Mouse (Mus musculus): Measurements from ENCODE around the gene Tbxa2r. TPM values are rescaled to one million over a fixed set of nuclear protein-coding genes. Genes with fewer than 3 reads are reported as not detected.

Gene Tbxa2r
- polyA plus RNA-seq, 1 experiment = 0.16 TPM

DNA sequence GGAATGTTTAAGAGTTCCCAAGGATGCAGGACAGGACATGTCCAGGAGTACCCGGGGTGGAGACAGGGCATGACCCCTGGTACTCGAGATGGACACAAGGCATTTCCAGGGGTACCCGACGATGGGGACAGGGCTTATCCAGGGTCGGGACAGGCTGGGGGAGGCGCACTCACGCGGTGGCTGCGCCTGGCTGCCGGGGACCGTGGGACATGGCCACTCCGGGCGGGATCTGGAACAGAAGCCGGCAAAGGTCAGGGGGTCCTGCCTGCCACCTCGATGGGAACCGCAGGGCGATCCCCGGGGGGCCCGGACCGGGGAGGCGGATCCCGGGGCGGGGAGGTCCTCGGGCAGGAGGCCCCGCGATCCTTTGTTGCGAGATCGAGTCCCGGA is 21.4 kb downstream of the Tbxa2r start:
- peak overlapping the region; percentile 100 for H3K4me2 ChIP-seq (ENCODE audit: low read depth)
- TF ChIP-seq POLR2A (IDR thresholded peaks at IDR 0.05; ENCODE audit: insufficient read length, low read depth) (peak; percentile 44), SRF (IDR thresholded peaks at IDR 0.05; ENCODE audit: control insufficient read depth, insufficient read length, low read depth) (peak; percentile 4), CEBPB (IDR thresholded peaks at IDR 0.05; ENCODE audit: insufficient read depth, poor library complexity, severe bottlenecking) (no peak)
- H3K79me2 ChIP-seq (ENCODE audit: control insufficient read depth, insufficient read depth) = no peaks in the 10 kb centered on the region
- no peaks in the 10 kb centered on the region for H3K27me3 ChIP-seq (ENCODE audit: control insufficient read depth, insufficient read depth, insufficient read length)
- peak overlapping the region; percentile 69 for H3K4me3 ChIP-seq
- H3ac ChIP-seq (ENCODE audit: control insufficient read depth, insufficient read length) = peak overlapping the region; percentile 29
- H3K36me3 ChIP-seq (ENCODE audit: control insufficient read depth, insufficient read depth) = peaks cover 9% of the 10 kb centered on the region

DNA sequence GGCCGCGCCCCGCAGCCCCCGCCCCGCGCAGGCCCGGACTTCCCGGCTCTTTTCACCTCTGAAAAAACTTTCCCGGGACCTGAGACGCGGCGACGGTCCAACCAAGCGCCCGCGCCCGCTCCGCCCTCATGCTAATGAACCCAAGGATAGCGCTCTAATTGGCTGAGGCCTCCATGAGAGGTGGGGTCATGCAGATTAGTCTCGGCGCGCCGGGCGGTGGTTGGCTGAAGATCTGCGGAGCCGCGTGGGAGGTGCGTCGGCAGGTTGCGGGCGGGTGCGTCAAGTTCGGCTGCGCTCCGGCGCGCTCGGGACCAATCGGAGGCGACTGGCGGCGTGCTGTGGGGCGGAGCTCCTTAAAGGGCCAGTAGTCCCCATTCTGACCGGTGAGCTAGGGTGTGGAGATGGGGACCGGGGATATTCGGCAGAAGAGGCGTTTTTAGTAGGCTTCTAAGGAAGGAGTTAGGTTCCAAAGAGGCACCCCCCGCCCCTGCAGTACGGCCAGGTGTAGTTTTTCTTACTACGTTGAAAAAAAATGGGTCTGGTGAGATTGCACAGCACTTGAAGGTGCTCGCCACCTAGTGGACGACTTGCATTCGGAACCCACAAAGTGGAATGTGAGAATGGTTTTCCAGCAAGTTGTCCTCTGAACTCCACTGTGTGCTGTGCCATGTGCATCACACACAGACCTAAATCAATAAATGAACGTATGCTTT is 22.0 kb downstream of the Tbxa2r start, which contains the start of gene Hmg20b:
Gene Hmg20b (minus strand): TSS at position 130 of the 713 bp plus-strand sequence.
- peak within 1 kb of the TSS; percentile 69 for H3K4me3 ChIP-seq
- no peaks in the 10 kb centered on the region for H3K79me2 ChIP-seq (ENCODE audit: control insufficient read depth, insufficient read depth)
- H3K4me2 ChIP-seq (ENCODE audit: low read depth) = peak within 1 kb of the TSS; percentile 100
- TF ChIP-seq TCF3 (IDR thresholded peaks at IDR 0.05; ENCODE audit: insufficient read length, low read depth) (no peak), TCF12 (IDR thresholded peaks at IDR 0.05; ENCODE audit: insufficient read depth, poor library complexity, severe bottlenecking) (no peak), USF1 (IDR thresholded peaks at IDR 0.05; ENCODE audit: low read depth) (no peak), POLR2A (IDR thresholded peaks at IDR 0.05; ENCODE audit: insufficient read length, low read depth) (peak; percentile 18), MYOD1 (IDR thresholded peaks at IDR 0.05; ENCODE audit: control insufficient read depth in 1 of 3, insufficient read length in 2 of 3, low read depth in 2 of 3) (no peak), POLR2AphosphoS2 (IDR thresholded peaks at IDR 0.05; ENCODE audit: insufficient read length, low read depth) (no peak)
- H3ac ChIP-seq (ENCODE audit: control insufficient read depth, insufficient read length) = peak within 1 kb of the TSS; percentile 29
- no peaks in the 10 kb centered on the region for H3K27me3 ChIP-seq (ENCODE audit: control insufficient read depth, insufficient read depth, insufficient read length)
- H3K36me3 ChIP-seq (ENCODE audit: control insufficient read depth, insufficient read depth) = peaks cover 9% of the 10 kb centered on the region

DNA sequence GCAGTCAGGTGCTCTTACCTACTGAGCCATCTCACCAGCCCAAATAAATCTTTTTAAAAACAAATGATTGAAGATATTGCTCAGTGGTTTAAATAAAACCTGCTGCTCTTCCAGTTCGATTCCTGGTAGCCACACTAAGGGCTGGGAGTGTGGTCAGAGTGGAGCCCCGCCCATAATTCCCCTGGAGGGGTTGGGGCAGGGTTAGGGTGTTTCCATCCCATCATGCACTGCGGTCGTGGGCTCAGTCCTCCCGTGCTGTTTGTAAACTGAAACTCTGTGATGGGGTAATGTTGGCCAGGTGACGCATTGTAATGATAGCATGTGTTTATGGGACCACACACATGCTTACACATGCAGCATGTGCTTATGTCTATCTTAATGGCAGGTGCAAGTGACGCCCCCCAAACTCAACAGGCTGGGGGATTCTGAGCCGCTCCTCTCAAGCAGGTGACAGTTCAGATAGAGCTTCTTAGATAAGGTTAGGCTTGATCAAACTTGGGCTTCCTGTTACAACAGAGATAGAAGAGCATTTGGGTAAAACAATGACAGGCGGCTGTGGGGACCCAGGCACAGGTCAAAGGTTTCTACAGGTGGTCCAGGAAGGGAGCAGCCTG is 23.3 kb downstream of the Tbxa2r start:
- TF ChIP-seq E2F4 (IDR thresholded peaks at IDR 0.05; ENCODE audit: insufficient read depth) = no peak
- peak in 1 of 3 experiments; percentile 19 for TF ChIP-seq MYOG (IDR thresholded peaks at IDR 0.05; ENCODE audit: control insufficient read depth in 1 of 3, insufficient read depth in 1 of 3, insufficient read length in 2 of 3, low read depth in 2 of 3)
- TF ChIP-seq MYOD1 (IDR thresholded peaks at IDR 0.05; ENCODE audit: control insufficient read depth in 1 of 3, insufficient read length in 2 of 3, low read depth in 2 of 3) = peak in 2 of 3 experiments; percentile 30 to 54
- H3ac ChIP-seq (ENCODE audit: control insufficient read depth, insufficient read length) = no peak overlapping the region
- no peaks in the 10 kb centered on the region for H3K27me3 ChIP-seq (ENCODE audit: control insufficient read depth, insufficient read depth, insufficient read length)
- H3K36me3 ChIP-seq (ENCODE audit: control insufficient read depth, insufficient read depth) = peaks cover 9% of the 10 kb centered on the region
- H3K4me2 ChIP-seq (ENCODE audit: low read depth) = peak overlapping the region; percentile 68
- no peak overlapping the region for H3K4me3 ChIP-seq
- H3K79me2 ChIP-seq (ENCODE audit: control insufficient read depth, insufficient read depth) = no peaks in the 10 kb centered on the region

DNA sequence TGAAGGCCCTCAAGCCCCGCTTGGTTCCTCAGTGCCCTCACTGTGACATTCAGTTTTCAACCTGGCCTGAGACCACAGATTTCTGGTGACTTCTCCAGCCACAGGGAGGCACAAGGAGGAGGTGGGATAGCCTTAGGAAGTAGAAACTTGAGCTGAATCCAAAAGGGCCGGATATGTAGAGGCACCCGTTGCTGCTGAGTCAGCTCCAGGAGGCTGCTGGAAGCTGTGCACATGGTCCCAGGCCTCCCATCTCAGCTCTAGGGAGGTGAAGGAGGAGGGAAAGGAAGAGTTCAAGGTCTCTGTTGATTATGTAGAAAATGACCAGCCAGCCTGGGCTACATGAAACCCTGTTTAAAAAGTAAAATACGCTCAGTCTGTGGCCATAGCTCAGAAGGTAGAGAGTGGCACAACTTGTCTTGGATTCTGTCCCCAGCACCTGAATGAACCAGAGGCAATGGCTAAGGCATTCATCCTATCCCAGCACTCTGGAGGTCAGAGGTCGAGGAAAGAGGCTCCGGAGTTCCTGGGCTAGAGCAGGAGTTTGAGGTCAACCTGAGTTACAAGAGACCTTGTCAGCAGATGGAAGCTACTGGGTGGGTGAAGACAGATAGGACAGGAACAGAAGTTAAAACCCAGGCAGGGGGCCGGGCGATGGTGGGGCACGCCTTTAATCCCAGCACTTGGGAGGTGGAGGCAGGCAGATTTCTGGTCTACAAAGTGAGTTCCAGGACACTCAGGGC is 26.4 kb downstream of the Tbxa2r start:
- TF ChIP-seq POLR2AphosphoS2 (IDR thresholded peaks at IDR 0.05; ENCODE audit: insufficient read length, low read depth) = no peak
- no peak for TF ChIP-seq REST (IDR thresholded peaks at IDR 0.05; ENCODE audit: insufficient read depth, insufficient read length)
- no peak for TF ChIP-seq TCF12 (IDR thresholded peaks at IDR 0.05; ENCODE audit: insufficient read depth, poor library complexity, severe bottlenecking)
- TF ChIP-seq CEBPB (IDR thresholded peaks at IDR 0.05; ENCODE audit: insufficient read depth, poor library complexity, severe bottlenecking) = no peak
- no peak for TF ChIP-seq MAX (IDR thresholded peaks at IDR 0.05; ENCODE audit: low read depth)
- TF ChIP-seq TCF3 (IDR thresholded peaks at IDR 0.05; ENCODE audit: insufficient read length, low read depth) = no peak
- TF ChIP-seq MYOG (IDR thresholded peaks at IDR 0.05; ENCODE audit: control insufficient read depth in 1 of 3, insufficient read depth in 1 of 3, insufficient read length in 2 of 3, low read depth in 2 of 3) = no peak
- no peak for TF ChIP-seq SRF (IDR thresholded peaks at IDR 0.05; ENCODE audit: control insufficient read depth, insufficient read length, low read depth)
- no peak for TF ChIP-seq USF1 (IDR thresholded peaks at IDR 0.05; ENCODE audit: low read depth)
- no peak for TF ChIP-seq E2F4 (IDR thresholded peaks at IDR 0.05; ENCODE audit: insufficient read depth)
- TF ChIP-seq MYOD1 (IDR thresholded peaks at IDR 0.05; ENCODE audit: control insufficient read depth in 1 of 3, insufficient read length in 2 of 3, low read depth in 2 of 3) = no peak
- Histone ChIP-seq H3K4me2 (ENCODE audit: low read depth) (no peak overlapping the region), H3K4me3 (no peak overlapping the region), H3ac (ENCODE audit: control insufficient read depth, insufficient read length) (no peak overlapping the region), H3K36me3 (ENCODE audit: control insufficient read depth, insufficient read depth) (no peaks in the 10 kb centered on the region), H3K27me3 (ENCODE audit: control insufficient read depth, insufficient read depth, insufficient read length) (no peaks in the 10 kb centered on the region), H3K79me2 (ENCODE audit: control insufficient read depth, insufficient read depth) (peaks cover 5% of the 10 kb centered on the region)

DNA sequence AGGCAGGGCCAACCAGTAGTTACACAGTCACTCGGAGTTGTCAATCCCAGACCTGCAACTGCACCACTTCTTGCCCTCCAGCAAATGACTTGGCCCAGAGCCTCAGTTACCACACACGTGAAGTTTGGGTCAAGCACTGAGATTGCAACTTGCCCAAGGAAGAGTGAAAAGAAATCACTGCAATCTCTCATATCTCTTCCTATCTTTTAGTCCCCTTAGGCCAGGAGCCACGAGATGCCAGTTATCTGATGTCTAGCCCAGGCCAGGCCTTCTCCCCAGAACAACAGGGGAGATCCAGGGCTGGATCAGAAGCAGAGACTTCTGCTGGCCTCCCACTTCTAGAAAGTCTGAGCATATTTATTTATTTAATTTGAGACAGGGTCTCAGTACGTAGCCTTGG is 27.0 kb downstream of the Tbxa2r start:
- TF ChIP-seq MYOG (IDR thresholded peaks at IDR 0.05; ENCODE audit: control insufficient read depth in 1 of 3, insufficient read depth in 1 of 3, insufficient read length in 2 of 3, low read depth in 2 of 3) = no peak
- TF ChIP-seq E2F4 (IDR thresholded peaks at IDR 0.05; ENCODE audit: insufficient read depth) = no peak
- no peak for TF ChIP-seq MYOD1 (IDR thresholded peaks at IDR 0.05; ENCODE audit: control insufficient read depth in 1 of 3, insufficient read length in 2 of 3, low read depth in 2 of 3)
- no peak for TF ChIP-seq POLR2AphosphoS2 (IDR thresholded peaks at IDR 0.05; ENCODE audit: insufficient read length, low read depth)
- no peak for TF ChIP-seq SRF (IDR thresholded peaks at IDR 0.05; ENCODE audit: control insufficient read depth, insufficient read length, low read depth)
- TF ChIP-seq MAX (IDR thresholded peaks at IDR 0.05; ENCODE audit: low read depth) = no peak
- H3K4me2 ChIP-seq (ENCODE audit: low read depth) = no peak overlapping the region
- no peak overlapping the region for H3K4me3 ChIP-seq
- H3K36me3 ChIP-seq (ENCODE audit: control insufficient read depth, insufficient read depth) = no peaks in the 10 kb centered on the region
- H3K79me2 ChIP-seq (ENCODE audit: control insufficient read depth, insufficient read depth) = peaks cover 5% of the 10 kb centered on the region
- H3ac ChIP-seq (ENCODE audit: control insufficient read depth, insufficient read length) = no peak overlapping the region
- no peaks in the 10 kb centered on the region for H3K27me3 ChIP-seq (ENCODE audit: control insufficient read depth, insufficient read depth, insufficient read length)
